In genomic region chr5:81054628-81055027, GRCm38 (mm10) we compare ENCODE assay signal across 20 mouse cellular contexts.
"Had no signal": no experiment of that assay in that cellular context is flagged by ENCODE, and none has a peak within 500 bp of the region (broad histone marks: within the 10 kb centered on the region; RNA-seq: fewer than 3 reads in every experiment).

No protein-coding gene starts in this region.

- H3K27me3 ChIP-seq: kidney, embryonic 15.5 days; limb, embryonic 13.5 days; liver, embryonic 12.5 days; liver, embryonic 15.5 days; lung, embryonic 15.5 days; megakaryocyte, embryonic 14.5 days; midbrain, embryonic 13.5 days had no signal

- H3K4me2 ChIP-seq: kidney, embryonic 15.5 days; limb, embryonic 13.5 days; liver, embryonic 12.5 days; liver, embryonic 15.5 days; lung, embryonic 15.5 days; midbrain, embryonic 13.5 days had no signal

- H3K36me3 ChIP-seq: kidney, embryonic 15.5 days; limb, embryonic 10.5 days; limb, embryonic 13.5 days; liver, embryonic 12.5 days; liver, embryonic 15.5 days; lung, embryonic 15.5 days; midbrain, embryonic 10.5 days; midbrain, embryonic 13.5 days had no signal

- ATAC-seq: liver, embryonic 12.5 days; midbrain, embryonic 13.5 days; midbrain, embryonic 16.5 days had no signal

- H3K4me1 ChIP-seq: kidney, embryonic 15.5 days; limb, embryonic 10.5 days; liver, embryonic 12.5 days; liver, embryonic 15.5 days; megakaryocyte, embryonic 14.5 days; midbrain, embryonic 10.5 days; midbrain, embryonic 13.5 days had no signal

- H3K9me3 ChIP-seq: kidney, embryonic 15.5 days; limb, embryonic 10.5 days; limb, embryonic 13.5 days; liver, embryonic 12.5 days; liver, embryonic 15.5 days; lung, embryonic 15.5 days; megakaryocyte, embryonic 14.5 days; midbrain, embryonic 10.5 days; midbrain, embryonic 13.5 days had no signal

- H3K27ac ChIP-seq: kidney, embryonic 15.5 days; limb, embryonic 10.5 days; limb, embryonic 13.5 days; liver, embryonic 12.5 days; liver, embryonic 15.5 days; lung, embryonic 15.5 days; midbrain, embryonic 10.5 days; midbrain, embryonic 13.5 days had no signal

- DNase-seq: kidney, adult 11 months; kidney, adult 8-10 months; kidney, postnatal 10 days; kidney, postnatal 36 days; liver; lung, adult 18-20 months; lung, postnatal 10 days; lung, postnatal 36 days; thymus, adult 18-20 months; thymus, postnatal 36 days had no signal

- H3K4me3 ChIP-seq: kidney, embryonic 15.5 days; limb, embryonic 10.5 days; limb, embryonic 13.5 days; liver, embryonic 12.5 days; liver, embryonic 15.5 days; lung, embryonic 15.5 days; megakaryocyte, embryonic 14.5 days; midbrain, embryonic 10.5 days; midbrain, embryonic 13.5 days had no signal

- H3K9ac ChIP-seq: kidney, embryonic 15.5 days; limb, embryonic 13.5 days; liver, embryonic 12.5 days; liver, embryonic 15.5 days; lung, embryonic 15.5 days; midbrain, embryonic 13.5 days had no signal
